Mouse (Mus musculus): ENCODE data around the gene Gng3. TPM values are rescaled to one million over a fixed set of nuclear protein-coding genes. Genes with fewer than 3 reads are reported as not detected.
A peak's percentile ranks its signal among the peaks of the same experiment; 100 is the strongest.

The Gng3 gene
- total and polyA plus RNA-seq, 3 experiments, result 0.15 to 2.5 TPM; not detected in 1

GRCm38 (mm10) chr19:8838041-8838730 is 808 bp downstream of the Gng3 start:
- peaks cover 3 to 17% of the 10 kb centered on the region in 2 experiments for H3K4me1 ChIP-seq (ENCODE audit: control insufficient read depth in 1 of 2, insufficient read depth in 2 of 2, low read length in 2 of 2)
- peaks cover 6 to 14% of the 10 kb centered on the region in 2 experiments for H3K36me3 ChIP-seq (ENCODE audit: control insufficient read depth in 1 of 2, insufficient read depth in 2 of 2, low read length in 2 of 2)
- no peak for DNase-seq (ENCODE audit: low read depth, low spot score)
- peak overlapping the region; percentile 56 to 64 for H3K4me3 ChIP-seq (ENCODE audit: control insufficient read depth in 1 of 2, insufficient read depth in 1 of 2, low read depth in 2 of 2, low read length in 2 of 2)
- H3K79me2 ChIP-seq (ENCODE audit: control insufficient read depth, insufficient read depth, low read length, poor library complexity), result no peaks in the 10 kb centered on the region; the same call in 1 of the 2 replicates
- no peak for TF ChIP-seq NRF1 (IDR thresholded peaks at IDR 0.05; ENCODE audit: insufficient read depth, low read depth, low read length, poor library complexity, severe bottlenecking)
- TF ChIP-seq CHD2 (IDR thresholded peaks at IDR 0.05; ENCODE audit: low read length), result no peak
- no peak for TF ChIP-seq MYB (IDR thresholded peaks at IDR 0.05; ENCODE audit: low read depth, low read length)
- no peak for TF ChIP-seq MAFK (IDR thresholded peaks at IDR 0.05; ENCODE audit: borderline replicate concordance, low read depth, low read length)
- TF ChIP-seq POLR2AphosphoS5 (IDR thresholded peaks at IDR 0.05; ENCODE audit: borderline replicate concordance, low read depth, low read length), result no peak
- no peak for TF ChIP-seq HCFC1 (IDR thresholded peaks at IDR 0.05; ENCODE audit: low read depth, low read length)
- TF ChIP-seq ETS1 (IDR thresholded peaks at IDR 0.05; ENCODE audit: low read depth, low read length), result no peak
- TF ChIP-seq ZMIZ1 (IDR thresholded peaks at IDR 0.05; ENCODE audit: low read depth, low read length), result no peak
- no peak for TF ChIP-seq GABPA (IDR thresholded peaks at IDR 0.05; ENCODE audit: low read depth, low read length)
- TF ChIP-seq SMC3 (IDR thresholded peaks at IDR 0.05; ENCODE audit: low read depth, low read length), result no peak
- no peak for TF ChIP-seq GATA1 (IDR thresholded peaks at IDR 0.05; ENCODE audit: low read depth, low read length)
- TF ChIP-seq TCF12 (IDR thresholded peaks at IDR 0.05; ENCODE audit: low read depth, low read length), result no peak
- TF ChIP-seq MEF2A (IDR thresholded peaks at IDR 0.05; ENCODE audit: extremely low read depth, insufficient replicate concordance, low read depth, low read length, poor library complexity, severe bottlenecking), result no peak
- H3K9ac ChIP-seq (ENCODE audit: control insufficient read depth, low read depth, low read length, poor library complexity, severe bottlenecking), result peak overlapping the region; percentile 91
- no peaks in the 10 kb centered on the region for H3K27me3 ChIP-seq (ENCODE audit: control insufficient read depth in 1 of 2, insufficient read depth in 2 of 2, low read length in 2 of 2)
- peak overlapping the region; percentile 92; the same call in 1 of the 2 replicates for H3K27ac ChIP-seq (ENCODE audit: control insufficient read depth, low read depth, low read length)
- no peaks in the 10 kb centered on the region for H3K9me3 ChIP-seq (replicated peaks; ENCODE audit: insufficient read depth, low read length)

GRCm38 (mm10) chr19:8837251-8837791 is 1.7 kb downstream of the Gng3 start, which contains the start of gene Bscl2:
TSS of gene Bscl2 (plus strand) at chr19:8837467.
- no peaks in the 10 kb centered on the region; the same call in 1 of the 2 replicates for H3K79me2 ChIP-seq (ENCODE audit: control insufficient read depth, insufficient read depth, low read length, poor library complexity)
- peak within 1 kb of the TSS; percentile 56 to 64 for H3K4me3 ChIP-seq (ENCODE audit: control insufficient read depth in 1 of 2, insufficient read depth in 1 of 2, low read depth in 2 of 2, low read length in 2 of 2)
- no peaks in the 10 kb centered on the region for H3K27me3 ChIP-seq (ENCODE audit: control insufficient read depth in 1 of 2, insufficient read depth in 2 of 2, low read length in 2 of 2)
- H3K9me3 ChIP-seq (replicated peaks; ENCODE audit: insufficient read depth, low read length), result no peaks in the 10 kb centered on the region
- DNase-seq (ENCODE audit: low read depth, low spot score), result peak; percentile 88
- H3K4me1 ChIP-seq (ENCODE audit: control insufficient read depth in 1 of 2, insufficient read depth in 2 of 2, low read length in 2 of 2), result peaks cover 3 to 17% of the 10 kb centered on the region in 2 experiments
- peak within 1 kb of the TSS; percentile 91 for H3K9ac ChIP-seq (ENCODE audit: control insufficient read depth, low read depth, low read length, poor library complexity, severe bottlenecking)
- peaks cover 10 to 14% of the 10 kb centered on the region in 2 experiments for H3K36me3 ChIP-seq (ENCODE audit: control insufficient read depth in 1 of 2, insufficient read depth in 2 of 2, low read length in 2 of 2)
- peak within 1 kb of the TSS; percentile 92 for H3K27ac ChIP-seq (ENCODE audit: control insufficient read depth, low read depth, low read length)
- no peak for TF ChIP-seq CHD1 (IDR thresholded peaks at IDR 0.05; ENCODE audit: low read depth, low read length)
- TF ChIP-seq RAD21 (IDR thresholded peaks at IDR 0.05; ENCODE audit: low read depth, low read length), result no peak
- TF ChIP-seq SIN3A (IDR thresholded peaks at IDR 0.05; ENCODE audit: low read length), result no peak
- TF ChIP-seq NELFE (IDR thresholded peaks at IDR 0.05; ENCODE audit: low read depth, low read length), result peak; percentile 58
- TF ChIP-seq TAL1 (IDR thresholded peaks at IDR 0.05; ENCODE audit: low read length), result no peak
- TF ChIP-seq ZNF384 (IDR thresholded peaks at IDR 0.05; ENCODE audit: low read depth, low read length), result no peak
- TF ChIP-seq MEF2A (IDR thresholded peaks at IDR 0.05; ENCODE audit: extremely low read depth, insufficient replicate concordance, low read depth, low read length, poor library complexity, severe bottlenecking), result no peak
- TF ChIP-seq POLR2AphosphoS5 (IDR thresholded peaks at IDR 0.05; ENCODE audit: borderline replicate concordance, low read depth, low read length), result no peak
- TF ChIP-seq EP300 (IDR thresholded peaks at IDR 0.05; ENCODE audit: low read depth in 1 of 2, low read length in 2 of 2), result no peak
- no peak for TF ChIP-seq MAFK (IDR thresholded peaks at IDR 0.05; ENCODE audit: borderline replicate concordance, low read depth, low read length)
- no peak for TF ChIP-seq SMC3 (IDR thresholded peaks at IDR 0.05; ENCODE audit: low read depth, low read length)
- TF ChIP-seq MAX (IDR thresholded peaks at IDR 0.05; ENCODE audit: low read length), result peak; percentile 83
- peak; percentile 66 for TF ChIP-seq HCFC1 (IDR thresholded peaks at IDR 0.05; ENCODE audit: low read depth, low read length)
- TF ChIP-seq MAZ (IDR thresholded peaks at IDR 0.05; ENCODE audit: low read depth, low read length), result no peak
- no peak for TF ChIP-seq BHLHE40 (IDR thresholded peaks at IDR 0.05; ENCODE audit: borderline replicate concordance, low read depth, low read length)
- TF ChIP-seq KAT2A (conservative IDR thresholded peaks at IDR 0.05; ENCODE audit: low read depth, low read length), result no peak
- TF ChIP-seq ETS1 (IDR thresholded peaks at IDR 0.05; ENCODE audit: low read depth, low read length), result no peak
- peak; percentile 20 to 63 (median 58); a peak in 5 of 6 replicates for TF ChIP-seq CTCF (IDR thresholded peaks at IDR 0.05 in 2 of 3, conservative IDR thresholded peaks at IDR 0.05 in 1 of 3; ENCODE audit: control insufficient read depth in 1 of 3, insufficient read depth in 1 of 3, low read depth in 2 of 3, low read length in 3 of 3, poor library complexity in 1 of 3, severe bottlenecking in 1 of 3)
- peak; percentile 35; the same call in 1 of the 2 replicates for TF ChIP-seq MXI1 (IDR thresholded peaks at IDR 0.05; ENCODE audit: low read depth, low read length)
- no peak for TF ChIP-seq USF1 (IDR thresholded peaks at IDR 0.05; ENCODE audit: low read depth, low read length)
- no peak for TF ChIP-seq TBP (IDR thresholded peaks at IDR 0.05; ENCODE audit: low read depth, low read length)
- TF ChIP-seq MYB (IDR thresholded peaks at IDR 0.05; ENCODE audit: low read depth, low read length), result no peak
